Mouse (Mus musculus) lung, postnatal 0 days (tissue): ENCODE measurements at regions not wholly inside any gene's neighbourhood (a gene's known extent, or its start where the extent isn't known, plus 50 kb on each side); places are given as distances from the start of the nearest gene placed in this dataset.

ENCODE experiments used
- CTCF ChIP-seq: IDR thresholded peaks from 2 replicates; pipeline ENCODE4 v1.5.1; 2016; ENCODE audit warnings: antibody characterized with exemption, mild to moderate bottlenecking
- EP300 ChIP-seq: IDR thresholded peaks from 2 replicates; pipeline ENCODE4 v1.6.1; 2016; ENCODE audit warnings: antibody characterized with exemption, mild to moderate bottlenecking, control low read depth

DNA sequence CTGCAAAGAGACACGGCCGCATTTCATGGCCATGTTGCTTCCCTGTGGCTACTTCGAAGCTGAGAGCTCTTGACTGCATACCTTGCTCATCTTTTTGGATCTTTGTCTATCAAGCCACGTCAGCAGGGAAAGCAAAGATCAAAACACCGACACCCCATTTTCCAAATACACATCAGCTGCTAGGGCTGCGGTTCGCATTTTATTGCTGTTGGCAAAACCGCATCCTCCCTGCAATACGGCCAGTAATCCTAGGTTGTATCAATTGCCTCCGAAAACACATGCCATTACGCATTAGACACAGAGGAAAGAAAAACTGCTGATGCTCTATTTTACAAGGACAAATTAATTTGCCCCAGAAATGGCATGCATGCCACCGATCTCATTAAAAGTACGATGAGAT, 136.5 kb upstream of the Spdye4c start:
- TF ChIP-seq CTCF (no peak), EP300 (no peak)
